Mouse (Mus musculus) Patski (cell line): ENCODE data around the gene Hs3st3a1. TPM values are rescaled to one million over a fixed set of nuclear protein-coding genes. Genes with fewer than 3 reads are reported as not detected.
A peak's percentile ranks its signal among the peaks of the same experiment; 100 is the strongest.

ENCODE experiments used
- ATAC-seq: fragments of 100-300 bp; one replicate; pipeline ENCODE4 v1.8.0; 2021
- CTCF ChIA-PET: fragments of 350-600 bp; sonication (Branson Sonifier 250); formaldehyde crosslinking; loops from one replicate; lab custom pipeline; 2022; ENCODE audit warnings: inconsistent platforms; lab: Charles Lee
- POLR2A ChIA-PET: fragments of 350-600 bp; sonication (Branson Sonifier 250); formaldehyde crosslinking; loops from one replicate; lab custom pipeline; 2022; ENCODE audit warnings: antibody characterized with exemption, inconsistent platforms; lab: Charles Lee
- DNase-seq: peaks from one replicate; pipeline ENCODE4 v3.0.0-alpha.2; 2011; ENCODE audit warnings: low read depth, low spot score
- H3K27me3 ChIP-seq: fragments of 371-371 bp; one replicate; pipeline ENCODE4 v1.5.1; 2021
- CTCF ChIP-seq: fragments of 100-300 bp; IDR thresholded peaks from one replicate; pipeline ENCODE4 v1.5.1; 2021
- in situ Hi-C: fragments of 300-500 bp; cut with MboI; formaldehyde crosslinking; loops from 3 replicates; pipeline ENCODE4 v1.11.1; 2018; ENCODE audit warnings: low pct_unique_long_range_greater_than_20kb, mixed read lengths
- polyA plus RNA-seq: library from polyadenylated mRNA; unstranded; gene quantifications from one replicate; pipeline ENCODE4 v1.2.3, GENCODE M21; 2021

The Hs3st3a1 gene
- polyA plus RNA-seq, 1 experiment from 2014 or later = 15.1 TPM

GRCm38 (mm10) chr11:64436791-64437298 is 1.7 kb downstream of the Hs3st3a1 start:
- ChIA-PET POLR2A (interaction anchor here (1.2 to 1.8 kb wide), 3 partner anchors 34 to 64 kb away, joined by 3 to 8 read pairs (median 7); no protein-coding TSS in a partner anchor), CTCF (no interaction called here)
- no peak for TF ChIP-seq CTCF
- in situ Hi-C loops = loop anchor here (5.0 to 10.0 kb wide), 3 partner anchors 280 to 1032 kb away; partner anchors contain the start of gene Cox10
- H3K27me3 ChIP-seq = peaks cover 7% of the 10 kb centered on the region
- DNase-seq = no peak
- no peak for ATAC-seq

- no peak for TF ChIP-seq CTCF
- peaks cover 7% of the 10 kb centered on the region for H3K27me3 ChIP-seq
- in situ Hi-C loops = loop anchor here (5.0 to 10.0 kb wide), 3 partner anchors 280 to 1033 kb away; partner anchors contain the start of gene Cox10
- DNase-seq (no peak), ATAC-seq (no peak)
- CTCF ChIA-PET = interaction anchor here (1.6 kb wide), 1 partner anchor 367 kb away, joined by 3 read pairs; no protein-coding TSS in a partner anchor
- POLR2A ChIA-PET = interaction anchor here (1.2 to 1.8 kb wide), 4 partner anchors 33 to 65 kb away, joined by 3 to 8 read pairs (median 6); no protein-coding TSS in a partner anchor
Measured at GRCm38 (mm10) chr11:64437721-64438120, 2.6 kb downstream of the Hs3st3a1 start.

GRCm38 (mm10) chr11:64438909-64439308 is 3.8 kb downstream of the Hs3st3a1 start:
- POLR2A ChIA-PET = interaction anchor here (0.6 to 1.3 kb wide), 3 partner anchors 31 to 64 kb away, joined by 4 to 5 read pairs (median 5); no protein-coding TSS in a partner anchor
- in situ Hi-C loops = loop anchor here (5.0 to 10.0 kb wide), 3 partner anchors 278 to 1034 kb away; partner anchors contain the start of gene Cox10
- DNase-seq (no peak), ATAC-seq (no peak)
- CTCF ChIA-PET = interaction anchor here (1.0 to 1.6 kb wide), 3 partner anchors 63 to 368 kb away, joined by 3 read pairs; no protein-coding TSS in a partner anchor
- TF ChIP-seq CTCF = no peak
- peaks cover 7% of the 10 kb centered on the region for H3K27me3 ChIP-seq

- peak; percentile 53 for TF ChIP-seq CTCF
- ATAC-seq (peak; percentile 63), DNase-seq (no peak)
- POLR2A ChIA-PET = interaction anchor here (1.4 kb wide), 1 partner anchor 521 kb away, joined by 4 read pairs; no protein-coding TSS in a partner anchor
- in situ Hi-C loops = no loop called here
- H3K27me3 ChIP-seq = no peaks in the 10 kb centered on the region
- CTCF ChIA-PET = interaction anchor here (0.7 to 1.5 kb wide), 4 partner anchors 10 to 457 kb away, joined by 3 to 4 read pairs (median 4); no protein-coding TSS in a partner anchor
Measured at GRCm38 (mm10) chr11:64442119-64442518, 7.0 kb downstream of the Hs3st3a1 start.

GRCm38 (mm10) chr11:64442701-64443100 is 7.6 kb downstream of the Hs3st3a1 start:
- TF ChIP-seq CTCF = no peak

GRCm38 (mm10) chr11:64445227-64445626 is 10.1 kb downstream of the Hs3st3a1 start:
- DNase-seq (no peak), ATAC-seq (no peak)
- no peak for TF ChIP-seq CTCF
- CTCF ChIA-PET = interaction anchor here (2.1 kb wide), 1 partner anchor 21 kb away, joined by 6 read pairs; no protein-coding TSS in a partner anchor
- no peaks in the 10 kb centered on the region for H3K27me3 ChIP-seq
- in situ Hi-C loops = no loop called here
- POLR2A ChIA-PET = interaction anchor here (1.2 kb wide), 1 partner anchor 524 kb away, joined by 3 read pairs; no protein-coding TSS in a partner anchor

More at GRCm38 (mm10) chr11:64442701-64443100, 7.6 kb downstream of the Hs3st3a1 start:
- DNase-seq (no peak), ATAC-seq (no peak)
- ChIA-PET POLR2A (interaction anchor here (0.7 kb wide), 1 partner anchor 14 kb away, joined by 5 read pairs; no protein-coding TSS in a partner anchor), CTCF (interaction anchor here (1.4 kb wide), 1 partner anchor 457 kb away, joined by 4 read pairs; no protein-coding TSS in a partner anchor)
- no peaks in the 10 kb centered on the region for H3K27me3 ChIP-seq
- in situ Hi-C loops = no loop called here

GRCm38 (mm10) chr11:64448586-64449315 is 13.6 kb downstream of the Hs3st3a1 start:
- in situ Hi-C loops = no loop called here
- no peak for TF ChIP-seq CTCF
- POLR2A ChIA-PET = no interaction called here
- ATAC-seq (no peak), DNase-seq (no peak)
- CTCF ChIA-PET = no interaction called here
- no peaks in the 10 kb centered on the region for H3K27me3 ChIP-seq

- ATAC-seq = no peak
- CTCF ChIA-PET = no interaction called here
- no peak for TF ChIP-seq CTCF
- POLR2A ChIA-PET = interaction anchor here (0.6 kb wide), 1 partner anchor 256 kb away, joined by 3 read pairs; no protein-coding TSS in a partner anchor
- no peak for DNase-seq
- in situ Hi-C loops = no loop called here
- no peaks in the 10 kb centered on the region for H3K27me3 ChIP-seq
Measured at GRCm38 (mm10) chr11:64461746-64462145, 26.6 kb downstream of the Hs3st3a1 start.

GRCm38 (mm10) chr11:64468737-64469136 is 33.6 kb downstream of the Hs3st3a1 start:
- ATAC-seq = peak; percentile 85
- ChIA-PET POLR2A (no interaction called here), CTCF (interaction anchor here (1.5 to 2.3 kb wide), 2 partner anchors 27 to 32 kb away, joined by 4 to 7 read pairs; no protein-coding TSS in a partner anchor)
- H3K27me3 ChIP-seq = no peaks in the 10 kb centered on the region
- no peak for TF ChIP-seq CTCF
- DNase-seq = peak; percentile 69
- in situ Hi-C loops = no loop called here

GRCm38 (mm10) chr11:64470689-64471088 is 35.6 kb downstream of the Hs3st3a1 start:
- ChIA-PET POLR2A (interaction anchor here (0.9 to 1.1 kb wide), 2 partner anchors 33 to 51 kb away, joined by 3 read pairs; no protein-coding TSS in a partner anchor), CTCF (interaction anchor here (0.7 kb wide), 1 partner anchor 40 kb away, joined by 3 read pairs; no protein-coding TSS in a partner anchor)

More at GRCm38 (mm10) chr11:64470689-64471088, 35.6 kb downstream of the Hs3st3a1 start:
- TF ChIP-seq CTCF = no peak
- in situ Hi-C loops = no loop called here
- DNase-seq = no peak
- H3K27me3 ChIP-seq = no peaks in the 10 kb centered on the region
- ATAC-seq = no peak
